Mouse (Mus musculus) E14TG2a.4 (cell line): ENCODE measurements around the gene Ric8b.

Source experiments
- CTCF ChIP-seq: conservative IDR thresholded peaks from 2 replicates; pipeline ENCODE4 v1.5.1; 2014; ENCODE audit warnings: low read length
- NANOG ChIP-seq: IDR thresholded peaks from 2 replicates; pipeline ENCODE4 v1.6.1; 2014; ENCODE audit warnings: borderline replicate concordance, low read length, mixed read lengths

DNA sequence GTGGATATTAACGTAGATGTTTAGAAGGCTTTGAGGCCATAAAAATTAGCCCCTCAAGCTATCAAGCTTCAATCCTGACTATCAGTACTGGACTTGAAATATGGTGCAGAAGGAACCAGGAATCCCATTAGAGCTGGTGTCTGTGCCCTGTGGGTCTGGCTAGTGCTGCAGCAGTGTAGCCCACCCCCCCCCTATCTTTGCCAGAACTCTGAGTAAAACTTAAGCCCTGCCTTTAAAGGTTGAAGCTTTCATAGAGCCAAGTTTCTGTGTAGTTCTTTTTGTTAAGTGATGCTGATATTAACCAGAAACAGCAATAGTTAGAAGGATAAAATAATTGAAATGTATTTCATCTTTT lies 80.8 kb downstream of the Ric8b start:
- no peak for TF ChIP-seq CTCF
- no peak for TF ChIP-seq NANOG
